Mouse (Mus musculus) heart, embryonic 11.5 days (tissue): ENCODE results near the gene Ptger1. TPM values are rescaled to one million over a fixed set of nuclear protein-coding genes. Genes with fewer than 3 reads are reported as not detected.

Source experiments
- ATAC-seq: fragments of 200-750 bp; cut with Nextera tagmentation; replicated peaks from 2 replicates; pipeline ENCODE4 v1.8.0; 2017; ENCODE audit warnings: moderate library complexity; ENCODE audit not compliant: insufficient number of reproducible peaks, low FRiP score, low TSS enrichment
- H3K27ac ChIP-seq: fragments of 300-500 bp; sonication (generic); 2 replicates; pipeline ENCODE4 v1.5.1; 2014; ENCODE audit warnings: mild to moderate bottlenecking, low read depth, low read length
- H3K27me3 ChIP-seq: fragments of 300-500 bp; sonication (generic); 2 replicates; pipeline ENCODE4 v1.6.1; 2014; ENCODE audit warnings: mild to moderate bottlenecking, low read length, mixed read lengths; ENCODE audit not compliant: control insufficient read depth, insufficient read depth
- H3K36me3 ChIP-seq: fragments of 300-500 bp; sonication (generic); 2 replicates; pipeline ENCODE4 v1.6.1; 2014; ENCODE audit warnings: mild to moderate bottlenecking, low read length, moderate library complexity, mixed read lengths; ENCODE audit not compliant: control insufficient read depth, insufficient read depth
- H3K4me1 ChIP-seq: fragments of 300-500 bp; sonication (generic); 2 replicates; pipeline ENCODE4 v1.6.1; 2014; ENCODE audit warnings: low read length; ENCODE audit not compliant: control insufficient read depth, insufficient read depth
- H3K4me2 ChIP-seq: fragments of 300-500 bp; sonication (generic); 2 replicates; pipeline ENCODE4 v1.6.1; 2014; ENCODE audit warnings: mild to moderate bottlenecking, moderate library complexity
- H3K4me3 ChIP-seq: fragments of 300-500 bp; sonication (generic); 2 replicates; pipeline ENCODE4 v1.5.1; 2014; ENCODE audit warnings: low read depth, low read length
- H3K9ac ChIP-seq: fragments of 300-500 bp; sonication (generic); 2 replicates; pipeline ENCODE4 v1.6.1; 2014; ENCODE audit warnings: mild to moderate bottlenecking, low read depth, low read length, moderate library complexity
- H3K9me3 ChIP-seq: fragments of 300-500 bp; sonication (generic); replicated peaks from 2 replicates; pipeline ENCODE4 v1.6.1; 2016; ENCODE audit warnings: low read length; ENCODE audit not compliant: control insufficient read depth
- WGBS: fragments of 180-500 bp; shearing (Covaris S2); extraction: QIAGEN DNeasy Blood & Tissue Kit; methylation state at CpG from one replicate; pipeline ENCODE4 v1.1.7; 2014; ENCODE audit not compliant: insufficient replicate concordance; 5-methylcytosine and 5-hydroxymethylcytosine counted together
- polyA plus RNA-seq: library from polyadenylated mRNA; unstranded; fragments of >200 nt; fragmentation: Nextera tagmentation; extraction: Ambion mirVana; gene quantifications from 2 replicates; pipeline ENCODE4 v1.2.1, GENCODE M21; 2014

Ptger1 gene
- polyA plus RNA-seq, 1 experiment from 2014 or later, result 0.13 TPM

DNA sequence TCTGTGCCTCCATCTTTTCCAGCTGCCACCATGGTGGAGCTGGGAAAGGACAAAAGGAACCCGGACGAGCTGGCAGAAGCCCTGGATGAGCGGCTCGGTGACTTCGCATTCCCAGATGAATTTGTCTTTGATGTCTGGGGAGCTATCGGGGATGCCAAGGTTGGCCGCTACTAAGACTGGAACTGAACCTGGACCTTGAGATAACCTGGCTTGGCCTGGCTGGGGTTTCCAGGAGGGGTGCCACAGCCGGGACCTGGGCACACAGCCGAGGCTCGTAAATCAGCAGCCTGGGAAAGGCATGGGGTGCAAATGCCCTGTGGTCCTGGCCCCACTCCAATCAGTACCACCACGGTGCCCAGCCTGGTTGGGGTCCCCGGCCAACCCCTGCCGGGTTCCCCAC, 2.4 kb upstream of the Ptger1 start:
- H3K4me1 ChIP-seq, result peaks cover 47% of the 10 kb centered on the region
- WGBS, result 87% methylated on average over 13 of the region's 13 CpGs
- H3K9me3 ChIP-seq, result no peaks in the 10 kb centered on the region
- peaks cover 17% of the 10 kb centered on the region for H3K27me3 ChIP-seq
- no peak overlapping the region for H3K27ac ChIP-seq
- no peak overlapping the region for H3K4me3 ChIP-seq
- no peak overlapping the region for H3K9ac ChIP-seq
- no peak overlapping the region for H3K4me2 ChIP-seq
- H3K36me3 ChIP-seq, result no peaks in the 10 kb centered on the region
- no peak for ATAC-seq

GRCm38 (mm10) chr8:83664931-83665625, 1.4 kb upstream of the Ptger1 start:
- H3K4me2 ChIP-seq, result no peak overlapping the region
- peaks cover 17% of the 10 kb centered on the region for H3K27me3 ChIP-seq
- H3K4me1 ChIP-seq, result peaks cover 44% of the 10 kb centered on the region
- 52% methylated on average over 2 of the region's 2 CpGs for WGBS
- peaks cover 2% of the 10 kb centered on the region; the same call in 1 of the 2 replicates for H3K36me3 ChIP-seq
- ATAC-seq, result no peak
- H3K4me3 ChIP-seq, result no peak overlapping the region
- no peak overlapping the region for H3K27ac ChIP-seq
- H3K9ac ChIP-seq, result no peak overlapping the region
- H3K9me3 ChIP-seq, result no peaks in the 10 kb centered on the region

DNA sequence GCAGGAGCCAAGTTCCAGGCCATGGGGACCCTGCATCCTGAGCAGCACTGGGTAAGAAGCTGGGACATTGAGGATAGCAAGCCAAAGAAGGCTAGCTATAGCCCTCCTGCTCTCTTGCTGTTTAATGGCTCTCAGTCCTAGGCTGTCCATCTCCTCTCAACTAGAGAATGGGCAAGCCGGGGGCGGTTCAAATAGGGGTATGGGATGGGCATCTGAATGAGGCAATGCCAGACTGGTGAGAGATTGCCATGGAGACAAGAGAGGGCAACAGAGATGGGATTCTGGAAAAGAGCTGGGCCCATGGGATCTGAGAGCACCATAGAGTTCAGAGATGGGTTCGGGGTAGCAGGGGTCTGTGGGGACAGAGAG, 372 bp downstream of the Ptger1 start:
- WGBS, result 90% methylated on average over 3 of the region's 3 CpGs
- no peak overlapping the region; the same call in 1 of the 2 replicates for H3K4me2 ChIP-seq
- H3K4me1 ChIP-seq, result peaks cover 30% of the 10 kb centered on the region
- H3K9ac ChIP-seq, result 0 out of 2 replicates have a peak overlapping the region, but pooled peaks have one; percentile 39
- no peaks in the 10 kb centered on the region for H3K9me3 ChIP-seq
- peaks cover 17% of the 10 kb centered on the region for H3K27me3 ChIP-seq
- no peak for ATAC-seq
- H3K36me3 ChIP-seq, result peaks cover 9% of the 10 kb centered on the region
- H3K27ac ChIP-seq, result no peak overlapping the region
- H3K4me3 ChIP-seq, result no peak overlapping the region

DNA sequence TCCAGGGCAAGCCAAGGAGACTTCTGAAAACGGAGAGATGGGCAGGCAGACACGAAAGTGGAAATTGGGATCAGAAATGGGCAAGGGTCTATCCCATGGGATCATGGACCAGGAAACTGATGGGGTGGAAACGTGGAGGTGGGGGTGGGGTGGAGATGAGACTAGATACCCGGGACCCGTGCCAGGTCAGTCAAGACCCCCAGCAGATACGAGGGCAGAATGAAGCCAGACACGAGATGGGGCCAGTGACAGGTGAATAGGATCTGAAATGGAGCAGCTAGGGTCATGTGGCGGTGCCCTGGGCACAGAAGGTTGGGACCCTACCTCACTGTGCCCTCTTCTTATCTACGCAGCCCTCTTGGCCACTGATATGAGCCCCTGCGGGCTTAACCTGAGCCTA, 1.0 kb downstream of the Ptger1 start:
- H3K9me3 ChIP-seq, result no peaks in the 10 kb centered on the region
- no peak overlapping the region; the same call in 1 of the 2 replicates for H3K9ac ChIP-seq
- ATAC-seq, result no peak
- no peak overlapping the region for H3K27ac ChIP-seq
- H3K36me3 ChIP-seq, result peaks cover 13% of the 10 kb centered on the region
- WGBS, result 68% methylated on average over 10 of the region's 10 CpGs
- peaks cover 23% of the 10 kb centered on the region for H3K4me1 ChIP-seq
- peak overlapping the region; percentile 36; the same call in 1 of the 2 replicates for H3K4me3 ChIP-seq
- peaks cover 17% of the 10 kb centered on the region for H3K27me3 ChIP-seq
- H3K4me2 ChIP-seq, result peak overlapping the region; percentile 70; the same call in 1 of the 2 replicates

- Histone ChIP-seq H3K9me3 (no peaks in the 10 kb centered on the region), H3K4me3 (peak overlapping the region; percentile 36), H3K27ac (no peak overlapping the region), H3K27me3 (peaks cover 17% of the 10 kb centered on the region), H3K4me2 (peak overlapping the region; percentile 70), H3K9ac (peak overlapping the region; percentile 69), H3K4me1 (peaks cover 18% of the 10 kb centered on the region), H3K36me3 (peaks cover 15% of the 10 kb centered on the region)
- WGBS, result 25% methylated on average over 80 of the region's 80 CpGs
- no peak for ATAC-seq
Measured at GRCm38 (mm10) chr8:83668010-83668916, 1.8 kb downstream of the Ptger1 start.

DNA sequence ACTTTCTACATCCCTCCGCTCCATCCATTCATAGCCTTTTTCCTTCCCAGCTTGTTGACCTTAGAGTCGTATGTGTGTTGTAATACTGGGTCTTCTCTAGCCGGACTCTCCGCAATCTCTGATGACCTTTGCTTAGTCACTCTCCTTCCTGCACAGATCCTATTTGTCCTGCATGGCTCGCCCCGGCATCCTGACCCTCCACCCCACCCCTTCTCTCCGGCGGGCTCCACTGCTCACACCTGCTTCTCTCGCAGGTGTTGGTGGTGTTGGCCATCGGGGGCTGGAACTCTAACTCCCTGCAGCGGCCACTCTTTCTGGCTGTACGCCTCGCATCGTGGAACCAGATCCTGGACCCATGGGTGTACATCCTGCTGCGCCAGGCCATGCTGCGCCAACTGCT, 2.5 kb downstream of the Ptger1 start:
- Histone ChIP-seq H3K9ac (no peak overlapping the region), H3K36me3 (peaks cover 20% of the 10 kb centered on the region), H3K4me3 (no peak overlapping the region), H3K4me2 (peak overlapping the region; percentile 70), H3K27me3 (peaks cover 17% of the 10 kb centered on the region), H3K4me1 (peaks cover 18% of the 10 kb centered on the region), H3K27ac (no peak overlapping the region; the same call in 1 of the 2 replicates), H3K9me3 (no peaks in the 10 kb centered on the region)
- ATAC-seq, result no peak
- WGBS, result 72% methylated on average over 16 of the region's 16 CpGs

GRCm38 (mm10) chr8:83672936-83673335, 6.5 kb downstream of the Ptger1 start:
- no peak overlapping the region for H3K9ac ChIP-seq
- peaks cover 6% of the 10 kb centered on the region for H3K27me3 ChIP-seq
- no peak overlapping the region for H3K4me3 ChIP-seq
- no peaks in the 10 kb centered on the region for H3K9me3 ChIP-seq
- 55% methylated on average over 5 of the region's 5 CpGs for WGBS
- no peak for ATAC-seq
- peaks cover 9% of the 10 kb centered on the region for H3K4me1 ChIP-seq
- H3K27ac ChIP-seq, result no peak overlapping the region
- H3K36me3 ChIP-seq, result peaks cover 24% of the 10 kb centered on the region
- H3K4me2 ChIP-seq, result no peak overlapping the region

DNA sequence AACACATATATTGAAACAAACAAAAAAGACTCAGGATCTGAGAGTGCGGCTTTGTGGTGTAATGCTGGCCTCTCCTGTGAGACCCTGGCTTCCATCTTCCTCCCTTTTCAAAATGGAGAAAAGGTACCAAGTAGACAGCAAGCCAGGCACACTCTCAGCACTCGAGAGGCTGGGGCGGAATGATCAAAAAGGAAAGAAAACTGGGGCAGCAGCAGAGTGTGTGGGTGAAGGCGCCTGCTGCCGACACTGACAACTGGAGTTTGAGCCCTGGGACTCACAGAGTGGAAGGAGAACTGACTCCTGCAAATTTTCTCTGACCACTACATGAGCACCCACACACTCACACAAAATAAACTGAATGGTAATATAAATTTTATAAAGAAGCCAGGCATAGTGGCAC, 8.0 kb downstream of the Ptger1 start:
- no peaks in the 10 kb centered on the region for H3K9me3 ChIP-seq
- H3K27me3 ChIP-seq, result no peaks in the 10 kb centered on the region
- H3K4me2 ChIP-seq, result no peak overlapping the region
- H3K36me3 ChIP-seq, result peaks cover 29% of the 10 kb centered on the region
- H3K4me3 ChIP-seq, result no peak overlapping the region
- H3K27ac ChIP-seq, result no peak overlapping the region
- 90% methylated on average over 5 of the region's 5 CpGs for WGBS
- ATAC-seq, result no peak
- H3K9ac ChIP-seq, result no peak overlapping the region
- no peaks in the 10 kb centered on the region for H3K4me1 ChIP-seq
